Mouse (Mus musculus): Measurements from ENCODE around the gene 2300009A05Rik.

Gene 2300009A05Rik

GRCm38 (mm10) chr9:63348146-63348545, 50.9 kb downstream of the 2300009A05Rik start:
- no peak for DNase-seq (ENCODE audit: low spot score)

GRCm38 (mm10) chr9:63346029-63346428, 53.0 kb downstream of the 2300009A05Rik start:
- DNase-seq (ENCODE audit: low spot score) = no peak

Measured in testis, postnatal 10 days (tissue).